Mouse (Mus musculus) heart, postnatal 10 days (tissue): ENCODE data around the gene Btbd2. TPM values are rescaled to one million over a fixed set of nuclear protein-coding genes. Genes with fewer than 3 reads are reported as not detected.
"Not testable (repeated sequence)": the region's sequence is repeated elsewhere in the genome, so short reads cannot be mapped to it uniquely, and the experiment has no call there.

Source experiments
- DNase-seq, 2 experiments: peaks; one replicate each; pipeline ENCODE4 v3.0.0; 2021
- intact Hi-C: fragments of 180-260 bp; cut with DNase I; formaldehyde crosslinking; loops from one replicate; pipeline ENCODE4 v1.15.1; 2025
- total RNA-seq, 2 experiments: library from RNA; stranded (reverse); gene quantifications; 2 replicates each; pipeline ENCODE4 v1.2.3; 2021

Gene Btbd2
- total RNA-seq, 2 experiments from 2014 or later, result 42.2 to 46.4 TPM

DNA sequence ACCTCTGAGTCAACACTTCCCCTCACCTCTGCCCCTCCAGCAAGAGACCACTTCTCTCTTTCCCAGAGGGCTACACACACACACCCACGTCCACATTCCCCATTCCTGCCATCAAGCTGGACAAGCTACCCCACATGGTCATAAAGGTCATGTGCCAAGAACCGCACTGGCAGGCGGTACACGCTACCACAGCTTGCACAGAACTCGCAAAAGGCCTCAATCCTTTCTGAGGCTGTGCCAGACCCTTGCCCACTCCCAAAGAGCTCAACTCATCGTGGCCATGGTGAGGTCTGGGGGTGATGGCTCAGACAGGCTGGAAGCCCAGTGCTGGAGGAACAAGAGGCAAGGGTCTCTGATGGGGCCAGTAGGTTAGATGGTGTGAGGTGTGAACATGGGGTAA, 2.0 kb downstream of the Btbd2 start:
- intact Hi-C loops, result loop anchor here (2.0 kb wide), 2 partner anchors 30 to 76 kb away; no protein-coding TSS in a partner anchor
- no peak for DNase-seq

DNA sequence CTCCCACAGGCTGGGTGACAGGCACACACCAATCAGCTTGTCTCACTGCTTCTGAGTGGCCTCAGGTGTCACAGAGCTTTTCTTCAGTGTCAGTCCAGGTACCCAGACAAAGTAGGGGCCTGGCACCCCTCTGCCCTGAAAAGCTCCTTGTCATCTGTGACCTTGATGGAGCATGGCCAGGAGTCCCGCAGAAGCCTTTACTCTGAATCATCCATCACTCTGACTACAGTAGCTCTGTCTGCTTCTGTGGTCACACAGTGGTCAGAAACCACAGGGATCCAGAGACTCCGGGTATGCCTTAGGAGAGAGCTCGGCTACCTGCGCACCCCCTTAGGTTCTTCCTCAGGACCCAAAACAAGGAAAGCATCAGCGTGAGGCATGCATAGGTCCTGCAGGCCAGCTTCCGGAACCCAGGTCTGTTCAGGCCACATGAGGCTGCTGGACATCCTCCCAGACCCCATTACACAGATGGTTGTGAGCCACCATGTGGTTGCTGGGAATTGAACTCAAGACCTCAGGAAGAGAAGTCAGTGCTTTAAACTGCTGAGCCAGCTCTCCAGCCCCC, 3.6 kb downstream of the Btbd2 start:
- intact Hi-C loops, result no loop called here
- DNase-seq, result no peak

DNA sequence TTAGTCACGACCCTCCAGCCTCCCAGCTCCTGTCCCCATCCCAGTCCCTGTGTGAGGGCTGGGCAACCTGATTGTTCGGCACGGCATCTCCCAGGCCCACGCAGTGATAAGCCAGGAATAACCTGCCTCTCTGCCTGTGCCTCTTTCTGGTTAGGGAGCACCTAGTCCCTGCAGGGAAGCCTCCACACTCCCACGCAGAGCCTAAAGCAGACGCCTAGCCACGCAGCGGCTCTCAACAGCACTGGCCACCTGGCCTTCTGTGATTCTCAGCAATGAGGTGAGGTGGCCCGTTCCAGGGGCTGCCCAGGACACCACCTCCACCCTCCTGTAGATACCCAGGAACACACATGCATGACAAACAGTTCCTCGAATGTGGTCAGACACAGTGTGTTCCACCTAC, 6.5 kb downstream of the Btbd2 start:
- no peak for DNase-seq
- intact Hi-C loops, result no loop called here

DNA sequence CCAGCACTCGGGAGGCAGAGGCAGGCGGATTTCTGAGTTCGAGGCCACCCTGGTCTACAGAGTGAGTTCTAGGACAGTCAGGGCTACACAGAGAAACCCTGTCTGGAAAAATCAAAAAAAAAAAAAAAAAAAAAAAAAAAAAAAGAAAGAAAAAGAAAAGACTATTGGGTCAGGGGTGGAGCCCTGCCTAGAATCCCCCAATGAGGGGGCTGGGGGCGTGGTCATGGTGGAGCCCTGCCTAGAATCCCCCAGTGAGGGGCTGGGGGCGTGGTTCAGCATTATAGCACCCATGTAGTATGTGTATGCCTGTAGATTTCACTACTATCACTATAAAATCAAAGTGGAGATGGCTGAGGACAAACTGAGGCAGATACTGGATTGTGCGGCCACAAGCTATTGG, 7.0 kb downstream of the Btbd2 start:
- DNase-seq, intact Hi-C loops: not testable (repeated sequence)

DNA sequence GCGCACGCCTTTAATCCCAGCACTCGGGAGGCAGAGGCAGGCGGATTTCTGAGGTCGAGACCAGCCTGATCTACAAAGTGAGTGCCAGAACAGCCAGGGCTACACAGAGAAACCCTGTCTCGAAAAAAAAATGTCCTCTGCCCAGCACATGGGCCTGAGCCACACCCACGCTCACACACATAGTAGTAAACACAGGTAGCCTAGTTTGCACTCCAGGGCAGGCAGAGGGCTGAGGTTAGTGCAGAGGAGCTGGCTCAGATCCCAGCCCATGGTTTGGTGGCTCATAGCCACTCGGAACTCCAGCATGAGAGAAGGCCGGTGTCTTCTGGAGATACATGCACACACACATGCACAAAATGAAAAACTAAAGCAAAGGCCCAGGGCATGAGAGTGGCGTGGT, 9.9 kb downstream of the Btbd2 start:
- DNase-seq, result no peak
- intact Hi-C loops, result loop anchor here (2.0 kb wide), 1 partner anchor 16 kb away; no protein-coding TSS in a partner anchor

DNA sequence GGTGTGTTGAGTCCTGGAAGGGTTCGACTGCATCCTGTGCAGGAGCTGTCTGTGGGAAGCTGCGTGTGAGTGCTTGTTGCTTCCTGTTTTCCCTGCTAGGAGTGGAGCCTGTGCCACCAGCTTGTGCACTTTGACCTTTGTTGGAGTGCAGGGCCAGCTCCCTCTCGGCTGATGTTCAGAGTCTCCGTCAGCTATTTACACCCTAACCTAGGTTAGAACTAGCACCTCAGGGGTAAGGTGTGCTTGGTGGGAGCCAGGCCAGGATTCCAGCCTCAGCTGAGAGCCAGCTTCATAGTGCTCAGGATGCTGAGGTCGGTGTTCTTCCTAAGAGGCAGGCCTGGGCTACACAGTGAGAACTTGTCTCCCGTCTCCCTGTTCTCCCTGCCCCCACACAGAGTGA, 21.5 kb downstream of the Btbd2 start:
- intact Hi-C loops, result no loop called here
- DNase-seq, result no peak

DNA sequence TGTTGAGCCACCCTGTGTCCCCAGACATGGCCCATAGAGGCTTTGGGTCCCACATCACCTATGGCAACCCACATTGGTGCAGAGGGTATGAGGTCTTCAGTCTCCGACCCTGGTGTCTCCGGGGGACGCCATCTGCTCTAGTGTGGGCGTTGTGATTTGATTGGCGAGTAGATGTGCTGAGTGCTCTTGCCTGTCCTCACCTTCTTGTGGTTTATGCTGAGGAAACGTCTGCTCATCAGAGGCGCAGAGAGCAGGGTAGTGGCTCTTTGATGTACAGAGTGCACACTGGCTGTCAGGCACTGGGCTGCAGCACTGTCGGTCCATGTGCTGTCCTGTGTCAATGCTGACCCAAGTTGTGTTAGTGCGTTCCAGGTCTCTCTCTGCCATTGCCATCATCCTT, 27.9 kb downstream of the Btbd2 start:
- intact Hi-C loops, result no loop called here

DNA sequence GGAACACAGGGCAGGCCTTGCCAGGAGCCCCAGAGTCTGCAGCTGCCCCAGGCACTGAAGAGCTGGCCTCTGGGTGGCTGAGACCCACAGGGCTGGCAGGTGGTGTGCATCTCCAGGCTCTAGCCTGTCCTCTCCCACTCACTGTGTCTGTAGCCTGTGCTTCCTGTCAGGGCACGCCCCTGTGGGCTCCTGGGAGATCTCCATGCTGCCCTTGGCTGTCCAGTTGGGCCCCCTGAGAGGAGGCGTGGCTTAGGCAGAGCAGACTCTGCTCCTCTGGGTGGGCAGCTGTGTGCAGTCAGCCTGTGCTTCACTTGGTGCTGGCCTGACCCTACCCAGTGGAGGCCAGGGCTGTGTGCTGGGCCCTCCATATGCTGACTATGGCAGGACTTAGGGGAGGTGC, 29.2 kb downstream of the Btbd2 start:
- intact Hi-C loops, result no loop called here

More for the DNA sequence above, 27.9 kb downstream of the Btbd2 start:
- no peak for DNase-seq

DNA sequence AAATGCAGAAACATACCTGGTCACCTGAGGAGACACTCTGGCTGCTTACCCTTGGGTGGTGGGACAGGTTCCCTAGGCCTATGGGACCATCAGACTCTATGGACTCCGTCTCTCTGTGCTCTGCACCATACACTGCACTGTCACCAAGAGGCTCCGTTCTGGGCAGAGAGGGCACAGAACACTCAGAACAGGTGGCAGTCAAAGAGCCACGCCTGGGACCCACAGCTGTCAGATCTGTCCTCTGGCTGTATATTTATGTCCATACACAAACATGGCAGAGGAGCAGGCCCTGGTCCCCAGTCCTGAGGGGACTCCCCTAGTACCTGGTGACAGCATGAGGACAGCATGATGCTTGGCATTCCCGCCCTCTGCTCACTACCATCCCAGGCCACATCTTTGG, 31.1 kb downstream of the Btbd2 start:
- intact Hi-C loops, result loop anchor here (2.0 kb wide), 1 partner anchor 29 kb away; no protein-coding TSS in a partner anchor
- no peak for DNase-seq

More for the DNA sequence above, 29.2 kb downstream of the Btbd2 start:
- DNase-seq, result peak; percentile 71 to 77

DNA sequence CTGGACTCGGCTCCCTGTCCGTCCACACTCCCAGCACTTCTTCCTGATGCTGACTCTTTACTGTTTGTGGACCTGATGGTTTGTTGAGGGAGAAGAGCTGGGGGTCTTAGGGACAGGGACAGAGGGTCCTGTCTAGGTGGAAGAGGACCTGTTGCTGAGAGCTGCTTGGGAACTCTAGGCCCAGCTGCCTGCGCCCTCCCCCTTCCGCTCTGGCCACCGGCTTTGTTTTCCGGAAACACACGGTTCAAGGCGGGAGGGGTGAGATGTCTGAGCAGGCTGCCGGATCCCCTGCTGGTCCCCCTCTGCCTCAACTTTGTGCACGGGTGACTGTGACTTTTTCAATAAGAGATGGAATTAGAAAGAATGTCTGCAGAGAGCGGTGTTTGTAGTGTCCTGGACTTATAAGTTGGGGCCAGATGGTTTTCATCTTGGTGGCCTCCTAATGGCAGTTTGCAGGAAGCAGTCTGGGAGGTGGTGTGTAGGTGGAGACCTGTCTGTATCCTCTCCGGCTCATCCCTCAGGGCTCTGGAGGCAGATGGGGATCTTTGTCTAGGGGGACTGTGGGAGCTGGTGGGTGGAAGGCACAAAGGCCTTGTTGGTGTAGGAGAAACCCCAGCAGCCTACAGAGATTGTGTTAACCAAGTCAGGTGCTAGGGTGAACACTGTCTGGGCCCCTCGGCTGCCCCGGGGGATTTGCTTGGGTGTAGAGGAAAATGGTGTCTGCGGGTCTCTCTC, 33.2 kb downstream of the Btbd2 start:
- intact Hi-C loops, result loop anchor here (2.0 kb wide), 2 partner anchors 31 to 45 kb away; no protein-coding TSS in a partner anchor
- DNase-seq, result peak; percentile 72 to 79

DNA sequence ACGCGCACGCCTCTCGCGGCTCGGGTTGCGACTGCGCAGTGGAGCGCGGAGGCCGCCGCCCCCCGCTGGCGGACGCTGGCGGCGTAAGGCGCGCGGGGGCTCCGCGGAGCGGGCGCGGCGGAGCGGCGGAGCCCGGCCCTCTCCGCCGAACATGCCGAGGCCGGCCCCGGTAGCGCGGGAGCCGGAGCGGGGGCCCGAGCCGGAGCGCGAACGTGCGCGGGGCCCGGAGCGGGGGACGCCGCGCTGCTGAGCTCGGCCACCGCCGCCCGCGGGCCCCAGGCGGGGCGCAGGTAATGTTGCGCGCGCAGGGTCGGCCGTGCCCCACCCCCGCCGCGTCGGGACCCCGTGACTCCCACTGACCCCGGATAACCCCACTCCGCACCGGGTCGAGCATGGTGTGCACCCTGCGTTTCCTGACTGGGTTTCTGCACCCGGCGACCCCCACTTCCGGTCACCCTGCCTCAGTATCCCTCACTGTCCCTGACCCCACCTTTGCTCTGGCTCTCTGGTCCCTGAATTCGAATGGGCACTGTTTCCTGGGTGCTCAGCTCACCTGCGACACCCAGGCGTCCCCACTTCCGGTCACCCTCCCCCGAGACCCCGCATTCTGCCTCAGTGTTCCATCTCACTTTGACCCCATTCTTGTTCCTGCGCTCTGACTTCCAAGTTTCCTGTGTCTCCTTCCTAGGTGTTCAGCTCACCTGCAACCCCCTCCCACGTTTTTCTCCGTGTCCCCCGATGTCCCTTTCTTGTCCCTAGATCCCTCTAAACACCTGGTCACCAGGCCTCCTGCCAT, 34.0 kb downstream of the Btbd2 start, which contains the start of gene Csnk1g2:
TSS of gene Csnk1g2 (plus strand) at position 178 of the 796 bp plus-strand sequence.
- peak; percentile 41 to 78 for DNase-seq
- intact Hi-C loops, result loop anchor here (2.0 kb wide), 1 partner anchor 44 kb away; no protein-coding TSS in a partner anchor

DNA sequence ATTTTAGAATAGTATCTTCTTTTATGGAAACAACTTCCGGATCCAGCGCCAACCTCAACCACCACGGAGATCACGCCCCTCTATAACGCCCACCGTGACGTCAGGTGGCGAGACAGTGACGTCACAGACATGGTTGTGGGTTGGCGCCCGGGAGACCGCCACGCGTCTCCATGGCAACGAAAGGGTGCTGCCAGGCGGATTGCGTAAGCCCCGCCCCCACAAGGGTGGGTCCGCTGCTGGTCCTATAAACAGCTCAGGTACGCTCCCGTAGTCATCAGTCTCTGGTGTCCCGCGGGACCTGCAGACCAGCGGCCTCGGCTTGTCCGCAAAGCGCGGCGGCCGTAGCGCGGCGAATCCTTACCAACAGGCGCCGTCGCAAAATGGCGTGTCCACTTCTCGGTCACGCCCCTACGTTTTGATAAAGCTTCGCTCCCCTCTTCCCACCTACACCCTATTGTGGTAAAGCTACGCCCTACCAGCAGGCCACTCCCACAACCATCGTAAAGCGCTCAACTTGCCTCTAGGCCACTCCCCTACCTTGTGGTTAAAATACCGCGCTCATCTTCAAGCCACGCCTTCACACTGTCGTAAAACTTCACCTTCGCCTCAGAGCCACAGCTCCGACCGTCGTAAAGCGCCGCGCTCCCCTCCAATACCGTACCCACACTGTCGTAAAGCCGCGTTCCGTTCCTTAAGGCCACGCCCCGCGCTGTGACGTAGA, 34.8 kb downstream of the Btbd2 start:
- peak; percentile 99 for DNase-seq
- intact Hi-C loops, result loop anchor here (2.0 kb wide), 1 partner anchor 43 kb away; no protein-coding TSS in a partner anchor

DNA sequence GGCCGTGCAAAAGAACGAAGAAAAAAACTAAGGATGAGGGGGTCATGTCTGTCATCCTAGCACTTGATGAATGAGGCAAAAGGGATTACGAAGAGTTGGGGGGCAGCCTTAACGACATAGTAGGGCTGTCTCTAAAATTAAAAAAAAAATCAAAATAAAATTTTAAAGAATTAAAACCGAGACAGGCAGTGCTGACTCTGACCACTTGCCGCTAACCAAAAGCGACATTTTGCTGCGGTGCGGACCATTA, 35.3 kb downstream of the Btbd2 start:
- intact Hi-C loops, result no loop called here
- DNase-seq, result no peak

DNA sequence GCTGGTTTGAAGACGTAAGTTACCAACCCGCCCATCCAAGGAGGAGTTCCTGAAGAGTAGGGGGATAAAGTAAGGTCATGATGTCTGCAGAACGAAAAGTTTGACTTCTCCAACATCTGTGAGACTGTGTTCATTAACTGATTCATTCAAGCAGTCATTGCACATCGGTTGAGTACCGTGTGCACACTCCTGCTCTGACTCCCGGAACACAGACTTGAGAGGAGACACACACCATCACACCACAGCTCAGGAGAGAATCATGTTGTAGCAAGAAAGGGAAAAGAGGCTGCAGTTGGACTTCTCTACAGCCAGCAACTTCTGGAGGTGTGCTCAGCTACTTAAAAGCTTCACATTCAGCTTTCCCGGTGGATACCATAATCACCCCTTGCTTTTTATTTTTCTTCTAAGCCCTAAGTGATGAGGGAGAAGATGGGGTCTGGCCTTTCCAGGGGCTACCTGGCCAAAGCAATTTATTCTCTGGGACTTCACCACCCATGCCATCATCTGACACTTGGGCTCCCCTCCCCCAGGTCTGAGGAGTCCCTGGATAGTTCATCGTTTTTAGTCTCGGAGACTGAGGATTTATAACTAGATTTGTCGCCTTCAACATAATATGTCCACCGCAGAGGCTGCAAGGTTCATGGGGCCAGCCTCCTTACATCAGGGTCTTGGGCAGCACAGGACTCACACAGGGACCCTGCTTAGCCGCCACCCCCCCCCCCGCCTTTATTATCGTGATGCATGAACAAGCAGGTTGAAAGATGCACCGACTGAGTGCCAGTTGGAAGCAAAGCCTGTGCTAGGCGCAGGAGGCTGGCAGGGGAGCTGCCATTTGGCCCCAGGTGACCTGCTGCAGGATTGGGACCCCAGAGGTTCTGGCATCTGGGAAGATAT, 35.8 kb downstream of the Btbd2 start:
- intact Hi-C loops, result no loop called here
- no peak for DNase-seq

DNA sequence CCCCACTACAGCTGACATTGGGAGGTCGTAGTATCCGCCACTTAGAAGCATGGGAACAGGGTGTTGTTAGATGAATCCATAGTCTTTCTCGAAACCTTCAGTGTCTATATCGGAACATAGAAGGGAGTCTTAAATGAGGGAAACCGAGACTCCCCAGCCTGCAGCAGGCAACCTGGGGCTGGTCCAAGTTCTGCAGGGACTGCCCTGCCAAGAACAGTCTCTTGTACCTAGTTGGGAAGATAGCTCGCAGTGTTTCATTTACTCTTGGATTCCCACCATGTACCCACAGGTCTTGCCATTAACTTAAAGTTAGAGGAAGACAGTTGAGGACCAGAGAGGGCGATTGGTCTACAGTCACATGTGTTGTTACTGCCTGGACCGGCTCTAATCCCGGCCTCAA, 36.5 kb downstream of the Btbd2 start:
- intact Hi-C loops, result no loop called here
- no peak for DNase-seq

DNA sequence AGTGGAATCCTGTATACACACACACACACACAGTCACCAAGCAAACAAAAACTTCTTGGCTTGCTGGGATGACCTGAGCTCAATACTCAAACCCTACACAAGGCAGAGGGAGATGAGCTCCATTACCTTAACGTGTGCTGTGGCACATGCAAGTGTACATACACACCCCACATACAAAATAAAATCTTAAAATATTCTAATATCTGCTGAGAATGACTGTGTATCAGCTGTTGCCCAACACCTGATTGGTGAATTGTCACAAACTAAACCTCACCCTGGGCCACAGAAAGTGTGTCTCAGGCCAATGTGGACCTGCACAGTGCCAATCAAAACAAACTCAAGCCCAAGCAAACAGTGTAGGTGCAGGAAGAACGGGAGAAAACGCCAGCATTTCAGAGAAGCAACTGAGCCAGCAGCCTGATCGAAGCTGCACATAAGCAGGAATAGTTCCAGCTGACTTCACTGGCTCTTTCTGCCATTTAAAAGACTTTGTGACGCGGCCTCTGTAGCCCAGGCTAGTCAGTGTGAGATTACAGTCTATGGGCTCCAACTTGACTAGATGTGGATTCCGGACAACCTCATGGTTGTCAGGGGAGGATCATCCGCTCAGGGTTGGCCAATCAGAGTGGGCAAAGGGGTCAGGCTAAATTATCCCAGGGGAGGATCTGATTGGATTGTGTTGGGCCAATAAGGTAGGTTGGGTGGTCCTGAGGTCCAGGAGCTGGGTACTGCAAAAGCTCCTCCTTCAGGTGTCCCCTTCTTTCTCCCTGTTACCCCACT, 37.2 kb downstream of the Btbd2 start:
- intact Hi-C loops, result no loop called here
- no peak for DNase-seq

DNA sequence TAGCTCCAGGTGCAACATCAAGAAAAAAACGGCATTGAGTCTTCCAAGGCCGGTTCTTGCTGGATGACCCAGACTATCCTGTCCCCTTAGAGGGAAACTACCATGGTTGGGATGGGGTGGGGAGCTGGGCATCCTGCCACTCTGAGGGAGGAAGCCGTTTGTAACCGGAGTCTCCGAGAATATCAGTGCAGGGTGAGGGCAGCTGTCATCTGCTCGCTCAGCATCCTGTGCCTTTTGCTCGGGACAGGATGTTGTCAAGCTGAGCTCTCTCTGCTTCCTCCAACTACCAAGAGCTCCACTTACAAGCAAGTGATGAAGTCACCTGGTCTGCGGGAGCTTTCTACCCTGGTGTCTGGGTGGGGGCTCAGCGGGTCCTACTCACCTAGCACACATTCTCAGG, 38.7 kb downstream of the Btbd2 start:
- intact Hi-C loops, result no loop called here
- DNase-seq, result peak in 1 of 2 experiments; percentile 56

DNA sequence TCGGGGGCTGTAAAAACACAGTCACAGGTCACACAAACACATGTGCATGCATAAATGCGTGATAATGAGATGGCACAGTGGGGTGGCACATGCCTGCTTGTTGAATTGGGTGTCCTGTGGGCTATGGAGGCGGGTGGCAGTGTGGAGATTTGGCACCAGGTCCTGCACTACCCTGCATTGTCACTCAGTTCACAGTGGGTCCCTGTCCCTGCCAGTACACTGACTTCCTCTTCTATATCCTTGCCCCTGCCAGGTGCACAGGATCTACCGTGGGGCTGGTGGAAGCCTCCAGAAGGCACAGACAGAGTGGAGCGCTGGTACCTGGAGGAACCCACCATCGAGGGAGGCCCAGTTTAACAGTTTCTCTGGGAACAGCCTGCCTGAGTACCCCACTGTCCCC, 42.5 kb downstream of the Btbd2 start:
- intact Hi-C loops, result no loop called here
- DNase-seq, result no peak

DNA sequence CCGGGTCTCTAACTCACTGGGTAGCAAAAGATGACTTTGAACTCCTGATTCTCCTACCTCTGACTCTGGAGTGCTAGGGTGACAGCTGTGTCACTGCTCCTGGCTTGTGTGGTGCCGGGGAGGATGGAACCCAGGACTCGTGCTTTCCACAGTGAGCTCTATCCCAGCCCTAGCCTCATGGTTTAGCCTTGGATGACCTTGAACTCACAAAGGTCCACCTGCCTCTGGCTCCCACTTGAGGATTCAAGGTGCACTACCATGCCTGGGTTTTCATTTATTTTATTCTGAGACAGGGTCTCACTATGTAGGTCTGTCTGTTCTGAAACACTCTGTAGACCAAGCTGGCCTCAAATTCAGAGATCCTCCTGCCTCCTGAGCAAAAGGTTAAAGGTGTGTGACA, 43.0 kb downstream of the Btbd2 start:
- intact Hi-C loops, result no loop called here

More for the DNA sequence above, 43.0 kb downstream of the Btbd2 start:
- DNase-seq, result no peak
